Mouse (Mus musculus) olfactory bulb, adult 2 months (tissue): ENCODE measurements around the gene Rab24.

Source experiments
- CTCF ChIP-seq: fragments of 200-500 bp; IDR thresholded peaks from 2 replicates; pipeline ENCODE4 v1.5.1; 2012; ENCODE audit warnings: low read depth, mild to moderate bottlenecking, low read length, moderate library complexity; ENCODE audit not compliant: insufficient read depth
- POLR2A ChIP-seq: fragments of 200-500 bp; IDR thresholded peaks from 2 replicates; pipeline ENCODE4 v1.6.1; 2012; ENCODE audit warnings: mild to moderate bottlenecking, low read depth, low read length, moderate library complexity; ENCODE audit not compliant: insufficient read depth

DNA sequence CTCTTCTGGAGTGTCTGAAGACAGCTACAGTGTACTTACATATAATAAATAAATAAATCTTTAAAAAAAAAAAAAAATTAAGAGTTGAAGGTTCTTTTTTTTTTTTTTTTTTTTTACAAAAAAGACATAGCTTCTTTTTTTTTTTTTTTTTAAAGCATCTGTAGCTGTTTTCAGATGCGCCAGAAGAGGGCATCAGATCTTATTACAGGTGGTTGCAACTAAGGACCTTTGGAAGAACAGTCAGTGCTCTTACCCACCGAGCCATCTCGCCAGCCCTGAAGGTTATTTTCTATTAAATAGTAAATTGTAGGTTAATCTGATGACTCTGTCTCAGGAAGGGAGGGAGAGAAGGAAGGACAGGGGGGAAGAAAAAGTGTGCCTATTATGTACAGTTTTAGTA is 32.9 kb downstream of the Rab24 start:
- TF ChIP-seq POLR2A (no peak), CTCF (no peak)
